Mouse (Mus musculus): ENCODE data around the gene Ndufa5. TPM values are rescaled to one million over a fixed set of nuclear protein-coding genes. Genes with fewer than 3 reads are reported as not detected.

The Ndufa5 gene
- total RNA-seq, 2 experiments from 2014 or later = 272 to 273 TPM

- H3K4me3 ChIP-seq = no peak overlapping the region
- H3K27ac ChIP-seq = peak overlapping the region; percentile 44; the same call in 1 of the 2 replicates
- DNase-seq (ENCODE audit: extremely low spot score in 1 of 2, low spot score in 2 of 2) = no peak
- TF ChIP-seq CTCF (IDR thresholded peaks at IDR 0.05) = no peak
- intact Hi-C loops (cut with DNase I) = loop anchor here (2.0 kb wide), 1 partner anchor 63 kb away; no protein-coding TSS in a partner anchor
Measured at GRCm38 (mm10) chr6:24549801-24550200, 22.0 kb upstream of the Ndufa5 start.

- no peak for TF ChIP-seq CTCF (IDR thresholded peaks at IDR 0.05)
- intact Hi-C loops (cut with DNase I) = no loop called here
- DNase-seq (ENCODE audit: extremely low spot score in 1 of 2, low spot score in 2 of 2) = no peak
- Histone ChIP-seq H3K27ac (no peak overlapping the region), H3K4me3 (no peak overlapping the region)
Measured at GRCm38 (mm10) chr6:24546716-24547420, 19.1 kb upstream of the Ndufa5 start.

- H3K4me3 ChIP-seq = no peak overlapping the region
- no peak overlapping the region for H3K27ac ChIP-seq
- intact Hi-C loops (cut with DNase I) = no loop called here
- no peak for DNase-seq (ENCODE audit: extremely low spot score in 1 of 2, low spot score in 2 of 2)
- TF ChIP-seq CTCF (IDR thresholded peaks at IDR 0.05) = no peak
Measured at GRCm38 (mm10) chr6:24543119-24543591, 15.3 kb upstream of the Ndufa5 start.

- intact Hi-C loops (cut with DNase I) = no loop called here
Measured at GRCm38 (mm10) chr6:24542393-24542792, 14.6 kb upstream of the Ndufa5 start.

GRCm38 (mm10) chr6:24540106-24540505, 12.3 kb upstream of the Ndufa5 start:
- no peak for TF ChIP-seq CTCF (IDR thresholded peaks at IDR 0.05)
- Histone ChIP-seq H3K27ac (no peak overlapping the region), H3K4me3 (no peak overlapping the region)
- intact Hi-C loops (cut with DNase I) = no loop called here
- DNase-seq (ENCODE audit: extremely low spot score in 1 of 2, low spot score in 2 of 2) = no peak

More at GRCm38 (mm10) chr6:24542393-24542792, 14.6 kb upstream of the Ndufa5 start:
- no peak overlapping the region for H3K4me3 ChIP-seq
- H3K27ac ChIP-seq = no peak overlapping the region
- no peak for DNase-seq (ENCODE audit: extremely low spot score in 1 of 2, low spot score in 2 of 2)
- TF ChIP-seq CTCF (IDR thresholded peaks at IDR 0.05) = no peak

GRCm38 (mm10) chr6:24538435-24538834, 10.6 kb upstream of the Ndufa5 start:
- TF ChIP-seq CTCF (IDR thresholded peaks at IDR 0.05) = no peak
- intact Hi-C loops (cut with DNase I) = no loop called here
- no peak overlapping the region for H3K27ac ChIP-seq
- H3K4me3 ChIP-seq = no peak overlapping the region
- no peak for DNase-seq (ENCODE audit: extremely low spot score in 1 of 2, low spot score in 2 of 2)

GRCm38 (mm10) chr6:24532804-24533203, 5.0 kb upstream of the Ndufa5 start:
- no peak for DNase-seq (ENCODE audit: extremely low spot score in 1 of 2, low spot score in 2 of 2)
- H3K4me3 ChIP-seq = no peak overlapping the region
- H3K27ac ChIP-seq = no peak overlapping the region
- no peak for TF ChIP-seq CTCF (IDR thresholded peaks at IDR 0.05)
- intact Hi-C loops (cut with DNase I) = no loop called here

- no peak for TF ChIP-seq CTCF (IDR thresholded peaks at IDR 0.05)
- no peak overlapping the region for H3K27ac ChIP-seq
- no peak for DNase-seq (ENCODE audit: extremely low spot score in 1 of 2, low spot score in 2 of 2)
- intact Hi-C loops (cut with DNase I) = loop anchor here (1.0 to 2.0 kb wide), 2 partner anchors 96 to 190 kb away; no protein-coding TSS in a partner anchor
- peak overlapping the region; percentile 34; the same call in 1 of the 2 replicates for H3K4me3 ChIP-seq
Measured at GRCm38 (mm10) chr6:24530711-24531420, 3.1 kb upstream of the Ndufa5 start.

- H3K4me3 ChIP-seq = peak overlapping the region; percentile 34; the same call in 1 of the 2 replicates
- no peak overlapping the region for H3K27ac ChIP-seq
- DNase-seq (ENCODE audit: extremely low spot score in 1 of 2, low spot score in 2 of 2) = peak in 1 of 2 experiments; percentile 40
- intact Hi-C loops (cut with DNase I) = loop anchor here (1.0 to 2.0 kb wide), 2 partner anchors 97 to 191 kb away; no protein-coding TSS in a partner anchor
- peak; percentile 63 for TF ChIP-seq CTCF (IDR thresholded peaks at IDR 0.05)
Measured at GRCm38 (mm10) chr6:24530166-24530565, 2.4 kb upstream of the Ndufa5 start.

GRCm38 (mm10) chr6:24528064-24528243, 141 bp upstream of the Ndufa5 start, which contains the start of gene Asb15:
TSS of gene Asb15 (plus strand) at chr6:24528144.
- Histone ChIP-seq H3K27ac (peak within 1 kb of the TSS; percentile 92), H3K4me3 (peak within 1 kb of the TSS; percentile 84)
- intact Hi-C loops (cut with DNase I) = no loop called here
- no peak for DNase-seq (ENCODE audit: extremely low spot score in 1 of 2, low spot score in 2 of 2)
- no peak for TF ChIP-seq CTCF (IDR thresholded peaks at IDR 0.05)

GRCm38 (mm10) chr6:24525705-24526104, 2.1 kb downstream of the Ndufa5 start:
- intact Hi-C loops (cut with DNase I) = no loop called here

GRCm38 (mm10) chr6:24516197-24516596, 11.6 kb downstream of the Ndufa5 start:
- intact Hi-C loops (cut with DNase I) = loop anchor here (10.0 kb wide), 1 partner anchor 1021 kb away; no protein-coding TSS in a partner anchor
- TF ChIP-seq CTCF (IDR thresholded peaks at IDR 0.05) = peak; percentile 79
- H3K27ac ChIP-seq = no peak overlapping the region

More at GRCm38 (mm10) chr6:24525705-24526104, 2.1 kb downstream of the Ndufa5 start:
- DNase-seq (ENCODE audit: extremely low spot score in 1 of 2, low spot score in 2 of 2) = no peak
- no peak overlapping the region for H3K27ac ChIP-seq
- peak overlapping the region; percentile 84; the same call in 1 of the 2 replicates for H3K4me3 ChIP-seq
- no peak for TF ChIP-seq CTCF (IDR thresholded peaks at IDR 0.05)

More at GRCm38 (mm10) chr6:24516197-24516596, 11.6 kb downstream of the Ndufa5 start:
- no peak overlapping the region for H3K4me3 ChIP-seq
- no peak for DNase-seq (ENCODE audit: extremely low spot score in 1 of 2, low spot score in 2 of 2)

Data from left cerebral cortex, adult 2 months (tissue).